Mouse (Mus musculus): ENCODE measurements around the gene Tmem259.

The Tmem259 gene

DNA sequence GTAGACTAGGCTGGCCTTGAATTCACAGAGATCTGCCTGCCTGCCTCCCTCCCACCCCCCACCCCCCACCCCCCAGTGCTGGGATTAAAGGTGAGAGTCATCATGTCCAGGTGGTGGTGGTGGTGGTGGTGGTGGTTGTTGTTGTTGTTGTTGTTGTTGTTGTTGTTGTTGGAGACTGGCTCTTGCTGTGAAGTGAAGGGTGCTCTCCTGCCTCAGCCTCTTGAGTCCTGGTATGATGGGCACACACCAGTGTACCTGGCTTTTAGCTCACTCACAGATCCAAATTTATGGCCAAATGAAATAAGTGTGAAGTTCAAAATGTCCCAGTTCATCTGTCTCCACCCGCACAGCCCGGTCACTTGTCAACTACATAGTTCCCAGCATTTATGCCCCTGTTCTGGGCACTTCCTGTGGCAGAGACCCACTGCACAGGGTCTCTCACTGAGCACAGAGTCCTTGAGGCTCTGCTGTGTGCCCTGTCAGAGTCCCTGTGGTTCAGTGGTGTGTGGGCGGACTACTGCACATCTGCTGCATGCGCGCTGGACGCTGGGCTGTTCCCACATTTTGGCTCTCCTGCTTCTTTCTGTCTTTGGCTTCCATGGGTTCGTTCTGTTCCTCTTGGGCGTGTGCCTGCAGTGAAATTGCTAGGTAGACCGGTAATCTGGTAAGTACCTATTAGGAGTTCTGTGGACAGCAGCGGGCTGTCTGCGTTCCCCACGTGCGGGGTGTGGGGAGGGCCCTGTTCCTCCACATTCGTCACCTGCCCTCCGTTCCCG lies 49.1 kb downstream of the Tmem259 start:
- no peak for DNase-seq (ENCODE audit: low read depth, low spot score)

DNA sequence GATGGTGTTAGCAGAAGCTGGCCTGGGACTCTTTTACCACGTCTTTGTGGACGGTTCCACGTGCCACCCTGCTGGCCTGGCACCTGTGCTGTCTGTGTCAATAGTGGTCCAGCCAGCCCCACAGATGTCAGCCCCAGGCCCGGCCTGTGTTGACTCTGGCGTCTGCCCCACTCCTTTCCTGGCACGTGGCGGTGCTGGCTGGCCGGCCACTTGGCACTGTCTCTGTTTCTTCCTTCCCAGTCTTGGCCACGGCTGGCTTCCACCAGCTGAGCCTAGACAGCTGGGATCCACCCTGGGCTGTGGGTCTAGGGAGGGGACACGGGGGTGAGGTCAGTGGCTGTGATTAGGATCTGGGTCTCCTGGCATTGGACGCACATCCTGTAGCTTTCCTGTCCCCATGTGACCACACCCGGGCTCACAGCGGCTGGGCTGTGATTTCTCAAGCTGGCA lies 49.8 kb downstream of the Tmem259 start:
- DNase-seq (ENCODE audit: low read depth, low spot score): no peak

GRCm38 (mm10) chr10:79933861-79934260 lies 50.3 kb downstream of the Tmem259 start:
- DNase-seq (ENCODE audit: low read depth, low spot score): no peak

DNA sequence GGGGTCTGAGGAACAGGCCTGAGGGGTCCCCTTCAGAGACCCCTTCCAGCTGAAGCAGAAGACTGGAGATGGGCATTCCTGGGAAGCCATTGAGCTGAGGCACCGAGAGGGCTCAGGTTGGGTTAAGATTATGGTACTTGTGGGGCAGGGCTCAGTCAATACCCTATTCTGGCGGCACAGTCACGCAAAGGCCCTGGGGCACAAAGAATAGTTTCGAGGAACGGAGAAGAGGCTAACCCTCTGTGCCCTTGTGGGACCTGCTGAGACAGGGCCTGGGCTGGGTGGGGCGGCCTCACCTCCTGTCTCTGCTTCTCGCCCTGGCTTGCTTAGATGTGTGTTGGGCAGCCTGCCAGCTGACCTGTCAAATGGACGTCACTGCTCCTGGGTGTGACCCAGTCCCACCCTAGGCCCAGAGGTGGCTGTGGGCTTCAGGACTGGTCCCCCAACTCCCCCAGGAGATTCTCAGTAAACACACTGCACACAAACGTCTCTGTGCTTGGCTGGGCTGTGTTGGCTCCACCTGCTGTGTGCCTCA lies 50.9 kb downstream of the Tmem259 start:
- DNase-seq (ENCODE audit: low read depth, low spot score): no peak

- DNase-seq (ENCODE audit: low read depth, low spot score): no peak
These were observed 51.4 kb downstream of the Tmem259 start for GRCm38 (mm10) chr10:79932736-79933135.

- DNase-seq (ENCODE audit: low read depth, low spot score): no peak
These were observed 52.3 kb downstream of the Tmem259 start for GRCm38 (mm10) chr10:79931797-79932196.

- no peak for DNase-seq (ENCODE audit: low read depth, low spot score)
These were observed 53.3 kb downstream of the Tmem259 start for GRCm38 (mm10) chr10:79930826-79931186.

GRCm38 (mm10) chr10:79929967-79930825 lies 53.9 kb downstream of the Tmem259 start:
- DNase-seq (ENCODE audit: low read depth, low spot score): no peak

DNA sequence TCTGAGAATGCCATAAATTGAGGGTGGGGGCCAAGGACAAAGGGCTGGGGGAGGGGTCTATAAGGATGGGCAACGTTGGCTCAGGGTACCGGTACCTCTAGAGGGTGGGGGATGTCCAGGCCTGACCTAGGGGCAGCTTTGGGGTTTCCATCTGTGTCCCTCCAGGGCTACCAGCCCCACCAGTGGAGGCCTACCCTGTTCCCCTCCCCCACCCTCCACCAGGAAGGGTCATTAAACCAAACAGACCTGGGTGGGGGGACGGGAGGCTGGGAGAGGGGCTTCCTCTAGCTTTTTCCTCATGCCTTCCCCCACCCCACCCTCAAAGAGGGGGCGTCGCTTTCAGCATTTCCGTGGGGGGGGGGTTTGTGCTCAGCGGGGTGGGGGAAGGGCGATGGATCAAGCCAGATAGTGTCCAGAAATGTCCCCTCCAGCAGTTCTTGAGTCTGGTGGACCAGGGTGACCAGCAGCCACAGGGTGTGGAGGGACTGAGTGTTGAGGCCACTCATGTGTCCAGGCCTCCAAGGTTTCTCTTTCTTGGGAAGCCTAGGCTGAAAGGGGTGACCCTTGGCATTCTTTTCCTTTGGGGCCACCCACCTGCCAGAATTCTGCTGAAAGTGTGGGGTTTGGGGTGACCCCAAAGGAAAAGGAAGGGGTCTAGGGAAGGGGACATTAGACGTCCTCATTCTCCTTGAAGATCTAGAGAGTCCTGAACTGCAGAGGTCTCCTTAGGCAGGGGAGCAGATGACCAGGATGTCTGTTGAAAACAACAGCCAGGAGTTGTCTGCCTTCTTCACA lies 55.0 kb downstream of the Tmem259 start:
- DNase-seq (ENCODE audit: low read depth, low spot score): no peak

DNA sequence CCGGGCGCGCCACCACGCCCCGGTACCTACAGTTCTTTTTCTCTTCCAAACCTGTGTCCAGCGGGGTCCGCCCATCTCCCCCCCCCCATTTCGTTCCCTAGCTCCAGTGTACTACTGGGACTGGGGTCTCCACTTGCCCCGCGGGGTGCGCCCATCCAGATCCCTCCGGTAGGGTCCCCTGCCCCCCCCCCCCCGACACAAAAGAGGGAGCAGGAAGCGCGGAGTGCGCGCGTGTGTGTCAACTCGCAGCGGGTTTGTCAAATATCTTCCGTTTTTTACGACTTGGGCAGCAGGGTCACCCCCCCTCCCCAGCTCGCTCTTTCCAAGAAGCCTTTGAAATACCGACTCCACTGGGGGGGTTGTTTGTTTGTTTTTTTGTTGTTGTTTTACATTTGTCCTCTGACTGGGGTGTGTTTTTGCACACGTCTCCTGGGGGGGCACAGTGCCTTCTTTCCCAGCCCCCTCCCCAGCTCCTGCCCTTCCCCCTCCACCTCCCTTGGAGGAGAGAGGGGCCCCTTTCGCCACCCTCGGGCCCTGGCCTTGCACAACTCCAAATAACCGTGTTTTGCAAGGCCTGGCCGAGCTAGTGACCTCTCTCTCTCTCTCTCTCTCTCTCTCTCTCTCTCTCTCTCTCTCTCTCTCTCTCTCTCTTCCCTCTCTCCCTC lies 56.0 kb downstream of the Tmem259 start:
- peak; percentile 72 for DNase-seq (ENCODE audit: low read depth, low spot score)

DNA sequence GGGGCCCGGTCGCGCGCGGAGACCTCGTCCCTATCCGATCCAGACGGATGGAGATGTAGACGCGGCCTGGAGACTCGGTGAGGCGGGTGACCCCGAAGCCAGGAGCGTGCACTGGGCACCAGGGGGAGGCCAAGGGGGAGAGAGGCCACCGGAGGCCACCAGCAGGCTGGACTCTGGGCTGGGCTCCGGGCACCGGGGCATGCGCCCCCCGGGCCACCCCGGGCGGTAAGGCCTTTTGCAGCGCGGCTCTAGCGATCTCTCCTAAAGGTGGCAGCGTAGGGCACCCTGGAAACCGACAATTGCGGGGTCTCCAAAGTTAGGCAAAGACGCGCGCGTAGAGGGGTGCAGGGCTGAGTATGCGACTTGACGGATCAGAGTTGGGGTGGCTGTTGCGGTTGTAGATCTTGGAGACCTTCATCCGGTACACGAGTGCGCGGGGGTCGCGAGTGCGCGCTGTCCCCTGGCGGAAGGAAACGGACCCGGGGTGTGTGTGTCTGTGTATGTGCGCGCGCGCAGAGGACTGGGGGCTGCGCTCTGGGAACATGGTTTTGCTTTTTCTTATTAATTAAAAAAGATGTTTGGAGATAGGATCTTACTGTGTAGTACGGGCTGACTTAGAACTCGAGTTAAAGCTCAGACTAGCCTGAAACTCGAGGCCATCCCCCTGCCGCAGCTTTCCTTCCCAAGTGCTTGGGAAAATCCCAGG lies 56.7 kb downstream of the Tmem259 start:
- peak; percentile 84 for DNase-seq (ENCODE audit: low read depth, low spot score)

- DNase-seq (ENCODE audit: low read depth, low spot score): peak; percentile 98
These were observed 57.4 kb downstream of the Tmem259 start, which contains the start of gene Arid3a for GRCm38 (mm10) chr10:79926491-79927323. Gene Arid3a, plus strand, starts transcription at chr10:79927043.

GRCm38 (mm10) chr10:79925785-79926490 lies 58.2 kb downstream of the Tmem259 start:
- peak; percentile 88 for DNase-seq (ENCODE audit: low read depth, low spot score)

DNA sequence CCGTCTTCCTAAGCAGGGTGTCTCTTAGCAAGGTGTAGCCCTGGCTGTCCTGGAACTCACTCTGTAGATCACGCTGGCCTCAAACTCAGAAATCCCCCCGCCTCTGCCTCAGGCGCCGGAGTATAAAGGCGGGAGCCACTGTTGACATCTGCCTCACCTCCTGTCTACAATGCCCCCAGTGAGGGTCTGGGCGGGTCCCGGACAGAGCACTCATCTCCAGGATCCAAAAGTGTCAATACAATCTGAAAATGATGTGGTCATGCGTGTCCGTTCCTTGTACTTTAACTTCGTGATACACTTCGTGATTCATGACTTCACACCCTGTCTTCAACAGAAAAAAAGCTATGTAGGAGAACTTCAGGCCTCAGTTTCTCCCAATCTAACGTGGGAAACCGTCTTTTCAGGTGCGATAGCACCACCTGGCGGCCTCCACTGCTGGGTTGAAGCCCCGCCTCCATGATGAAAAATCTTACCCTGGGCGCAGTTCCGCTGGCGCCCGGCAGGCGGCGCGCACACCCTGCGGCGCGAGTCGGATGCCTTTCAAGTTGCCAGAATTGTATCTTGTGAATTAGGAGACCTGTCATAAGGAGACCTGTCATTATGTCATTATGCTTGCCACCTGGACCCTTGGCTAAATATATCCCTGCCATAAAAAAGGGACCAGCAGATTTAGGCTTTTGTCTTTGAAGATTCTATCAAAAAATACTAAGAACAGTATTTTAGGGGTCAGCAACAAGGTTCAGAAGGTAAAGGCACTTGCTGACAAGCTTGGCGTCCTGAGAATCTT lies 58.9 kb downstream of the Tmem259 start:
- peak; percentile 92 for DNase-seq (ENCODE audit: low read depth, low spot score)

Measured in A20 (cell line).